Mouse (Mus musculus) midbrain, embryonic 13.5 days (tissue): ENCODE results near the gene Olfr598. TPM values are rescaled to one million over a fixed set of nuclear protein-coding genes. Genes with fewer than 3 reads are reported as not detected.
"Not testable (repeated sequence)": the region's sequence is repeated elsewhere in the genome, so short reads cannot be mapped to it uniquely, and the experiment has no call there.

ENCODE experiments used
- ATAC-seq: fragments of 200-750 bp; cut with Nextera tagmentation; 2 replicates; pipeline ENCODE4 v1.8.0; 2017; ENCODE audit warnings: mild to moderate bottlenecking, moderate TSS enrichment, moderate library complexity
- H3K27ac ChIP-seq: fragments of 300-500 bp; sonication (generic); 2 replicates; pipeline ENCODE4 v1.5.1; 2015; ENCODE audit warnings: inconsistent platforms, mild to moderate bottlenecking, moderate library complexity
- H3K27me3 ChIP-seq: fragments of 300-500 bp; sonication (generic); 2 replicates; pipeline ENCODE4 v1.6.1; 2015; ENCODE audit warnings: mild to moderate bottlenecking, inconsistent platforms
- H3K36me3 ChIP-seq: fragments of 300-500 bp; sonication (generic); 2 replicates; pipeline ENCODE4 v1.6.1; 2015; ENCODE audit warnings: mild to moderate bottlenecking, inconsistent platforms
- H3K4me1 ChIP-seq: fragments of 300-500 bp; sonication (generic); replicated peaks from 2 replicates; pipeline ENCODE4 v1.6.1; 2015; ENCODE audit warnings: inconsistent platforms
- H3K4me2 ChIP-seq: fragments of 300-500 bp; sonication (generic); replicated peaks from 2 replicates; pipeline ENCODE4 v1.6.1; 2015; ENCODE audit warnings: moderate library complexity, mild to moderate bottlenecking, inconsistent platforms
- H3K4me3 ChIP-seq: fragments of 300-500 bp; sonication (generic); replicated peaks from 2 replicates; pipeline ENCODE4 v1.5.1; 2015; ENCODE audit warnings: mild to moderate bottlenecking, inconsistent platforms
- H3K9ac ChIP-seq: fragments of 300-500 bp; sonication (generic); replicated peaks from 2 replicates; pipeline ENCODE4 v1.6.1; 2015; ENCODE audit warnings: mild to moderate bottlenecking, inconsistent platforms
- H3K9me3 ChIP-seq: fragments of 300-500 bp; sonication (generic); 2 replicates; pipeline ENCODE4 v1.6.1; 2016; ENCODE audit warnings: mild to moderate bottlenecking, inconsistent platforms
- WGBS: fragments of 180-500 bp; shearing (Covaris S2); methylation state at CpG from one replicate; pipeline ENCODE4 v1.1.7; 2015; 5-methylcytosine and 5-hydroxymethylcytosine counted together
- polyA plus RNA-seq: library from polyadenylated mRNA; unstranded; fragments of >200 nt; fragmentation: Nextera tagmentation; extraction: Ambion mirVana; gene quantifications from 2 replicates; pipeline ENCODE4 v1.2.1, GENCODE M21; 2015

Gene Olfr598
- polyA plus RNA-seq, result not detected in 2 replicates

GRCm38 (mm10) chr7:103323268-103323667 lies at the start of gene Olfr598:
Gene Olfr598 (plus strand): TSS chr7:103323568.
- Histone ChIP-seq H3K9ac (no peak within 1 kb of the TSS), H3K27ac (no peak within 1 kb of the TSS), H3K9me3 (no peaks in the 10 kb centered on the region), H3K4me2 (no peak within 1 kb of the TSS), H3K27me3 (no peaks in the 10 kb centered on the region), H3K36me3 (no peaks in the 10 kb centered on the region), H3K4me3 (no peak within 1 kb of the TSS), H3K4me1 (no peaks in the 10 kb centered on the region)
- no peak for ATAC-seq

- not testable (repeated sequence) for H3K27me3 ChIP-seq, H3K4me1 ChIP-seq, ATAC-seq, H3K36me3 ChIP-seq, H3K27ac ChIP-seq, H3K4me3 ChIP-seq, H3K4me2 ChIP-seq, H3K9ac ChIP-seq, H3K9me3 ChIP-seq
- 92% methylated on average over 2 of the region's 2 CpGs for WGBS
Observed at GRCm38 (mm10) chr7:103305348-103305747, 18.0 kb upstream of the Olfr598 start, which contains the start of gene Olfr596. Gene Olfr596 (plus strand): TSS chr7:103305648.

GRCm38 (mm10) chr7:103316015-103316414 lies 7.4 kb upstream of the Olfr598 start, which contains the start of gene Olfr597:
Gene Olfr597 (plus strand): TSS chr7:103316315.
- not testable (repeated sequence) for H3K36me3 ChIP-seq, H3K27ac ChIP-seq, H3K4me1 ChIP-seq, H3K9me3 ChIP-seq, H3K27me3 ChIP-seq, H3K4me3 ChIP-seq, ATAC-seq, H3K9ac ChIP-seq, H3K4me2 ChIP-seq
- 92% methylated on average over 2 of the region's 2 CpGs for WGBS

- Histone ChIP-seq H3K27me3 (no peaks in the 10 kb centered on the region), H3K4me1 (no peaks in the 10 kb centered on the region), H3K9me3 (no peaks in the 10 kb centered on the region), H3K9ac (no peak within 1 kb of the TSS), H3K27ac (no peak within 1 kb of the TSS), H3K4me2 (no peak within 1 kb of the TSS), H3K36me3 (no peaks in the 10 kb centered on the region), H3K4me3 (no peak within 1 kb of the TSS)
- WGBS, result 83% methylated on average over 1 of the region's 1 CpGs
- no peak for ATAC-seq
Observed at GRCm38 (mm10) chr7:103335617-103336016, 12.2 kb downstream of the Olfr598 start, which contains the start of gene Olfr599. Gene Olfr599 (plus strand): TSS chr7:103335917.

GRCm38 (mm10) chr7:103349569-103349968 lies 26.2 kb downstream of the Olfr598 start, which contains the start of gene Olfr600:
Gene Olfr600 (minus strand): TSS chr7:103349669.
- no peak for ATAC-seq
- no peaks in the 10 kb centered on the region for H3K4me1 ChIP-seq
- no peak within 1 kb of the TSS for H3K9ac ChIP-seq
- H3K4me3 ChIP-seq, result no peak within 1 kb of the TSS
- no peak within 1 kb of the TSS for H3K27ac ChIP-seq
- H3K9me3 ChIP-seq, result no peaks in the 10 kb centered on the region
- no peaks in the 10 kb centered on the region for H3K36me3 ChIP-seq
- H3K4me2 ChIP-seq, result no peak within 1 kb of the TSS
- no peaks in the 10 kb centered on the region for H3K27me3 ChIP-seq

GRCm38 (mm10) chr7:103362555-103362954 lies 39.2 kb downstream of the Olfr598 start, which contains the start of gene Olfr601:
Gene Olfr601 (minus strand): TSS chr7:103362655.
- Histone ChIP-seq H3K4me1 (no peaks in the 10 kb centered on the region), H3K9me3 (no peaks in the 10 kb centered on the region; the same call in 1 of the 2 replicates), H3K27ac (no peak within 1 kb of the TSS), H3K27me3 (no peaks in the 10 kb centered on the region), H3K36me3 (no peaks in the 10 kb centered on the region), H3K4me3 (no peak within 1 kb of the TSS), H3K9ac (no peak within 1 kb of the TSS), H3K4me2 (no peak within 1 kb of the TSS)
- no peak for ATAC-seq
- WGBS, result 91% methylated on average over 1 of the region's 1 CpGs

Other genes with a start within 250 kb of the Olfr598 start
- gene Olfr584, start 241.7 kb upstream of the Olfr598 start, polyA plus RNA-seq, result not detected in 2 replicates
- not detected in 2 replicates for gene Olfr585, start 225.8 kb upstream of the Olfr598 start, polyA plus RNA-seq
- not detected in 2 replicates for gene Olfr586, start 197.9 kb upstream of the Olfr598 start, polyA plus RNA-seq
- gene Olfr588-ps1, start 182.7 kb upstream of the Olfr598 start, polyA plus RNA-seq, result not detected in 2 replicates
- gene Olfr589, start 167.2 kb upstream of the Olfr598 start, polyA plus RNA-seq, result not detected in 2 replicates
- not detected in 2 replicates for gene Olfr591, start 145.2 kb upstream of the Olfr598 start, polyA plus RNA-seq
- not detected in 2 replicates for gene Olfr592, start 138.8 kb upstream of the Olfr598 start, polyA plus RNA-seq
- gene Olfr593, start 111.7 kb upstream of the Olfr598 start, polyA plus RNA-seq, result not detected in 2 replicates
- not detected in 2 replicates for gene Olfr594, start 106.6 kb upstream of the Olfr598 start, polyA plus RNA-seq
- not detected in 2 replicates for gene Usp17ld, start 71.1 kb upstream of the Olfr598 start, polyA plus RNA-seq
- not detected in 2 replicates for gene Olfr596, start 17.9 kb upstream of the Olfr598 start, polyA plus RNA-seq
- gene Olfr597, start 7.3 kb upstream of the Olfr598 start, polyA plus RNA-seq, result not detected in 2 replicates
- gene Olfr599, start 12.3 kb downstream of the Olfr598 start, polyA plus RNA-seq, result not detected in 2 replicates
- gene Olfr600, start 26.1 kb downstream of the Olfr598 start, polyA plus RNA-seq, result not detected in 2 replicates
- gene Olfr601, start 39.1 kb downstream of the Olfr598 start, polyA plus RNA-seq, result not detected in 2 replicates
- not detected in 2 replicates for gene Olfr603, start 62.6 kb downstream of the Olfr598 start, polyA plus RNA-seq
- gene Usp17lc, start 91.5 kb downstream of the Olfr598 start, polyA plus RNA-seq, result not detected in 2 replicates
- not detected in 2 replicates for gene Olfr605, start 121.9 kb downstream of the Olfr598 start, polyA plus RNA-seq
- not detected in 2 replicates for gene Olfr606, start 125.5 kb downstream of the Olfr598 start, polyA plus RNA-seq
- not detected in 2 replicates for gene Olfr607, start 140.6 kb downstream of the Olfr598 start, polyA plus RNA-seq
- gene Olfr608, start 146.3 kb downstream of the Olfr598 start, polyA plus RNA-seq, result not detected in 2 replicates
- not detected in 2 replicates for gene Olfr609, start 174.5 kb downstream of the Olfr598 start, polyA plus RNA-seq
- not detected in 2 replicates for gene Olfr610, start 188.6 kb downstream of the Olfr598 start, polyA plus RNA-seq
- not detected in 2 replicates for gene Olfr611, start 197.3 kb downstream of the Olfr598 start, polyA plus RNA-seq
- gene Olfr612, start 219.1 kb downstream of the Olfr598 start, polyA plus RNA-seq, result not detected in 2 replicates
- not detected in 2 replicates for gene Olfr613, start 224.5 kb downstream of the Olfr598 start, polyA plus RNA-seq
- gene Olfr615, start 232.5 kb downstream of the Olfr598 start, polyA plus RNA-seq, result not detected in 2 replicates
- gene Olfr616, start 245.6 kb downstream of the Olfr598 start, polyA plus RNA-seq, result not detected in 2 replicates
- gene Olfr617, start 249.5 kb downstream of the Olfr598 start, polyA plus RNA-seq, result not detected in 2 replicates